Mouse (Mus musculus): ENCODE data around the gene Olfr1018. TPM values are rescaled to one million over a fixed set of nuclear protein-coding genes. Genes with fewer than 3 reads are reported as not detected.

The Olfr1018 gene
- total RNA-seq (2021), result not detected
- long read RNA-seq, result 0 reads

GRCm38 (mm10) chr2:85818179-85818578 lies at the start of gene Olfr1018:
Gene Olfr1018, plus strand, starts transcription at chr2:85818479.
- DNase-seq (ENCODE audit: low spot score in 2 of 2), result no peak

- no peak for DNase-seq (ENCODE audit: low spot score in 2 of 2)
These were observed 45.9 kb upstream of the Olfr1018 start, which contains the start of gene Olfr1014 for GRCm38 (mm10) chr2:85772413-85772812. Gene Olfr1014, plus strand, starts transcription at chr2:85772713.

GRCm38 (mm10) chr2:85781717-85782116 lies 36.6 kb upstream of the Olfr1018 start, which contains the start of gene Olfr1015:
Gene Olfr1015, plus strand, starts transcription at chr2:85782017.
- no peak for DNase-seq (ENCODE audit: low spot score in 2 of 2)

GRCm38 (mm10) chr2:85792331-85792730 lies 25.9 kb upstream of the Olfr1018 start:
- DNase-seq (ENCODE audit: low spot score in 2 of 2), result no peak

GRCm38 (mm10) chr2:85802444-85802843 lies 15.8 kb upstream of the Olfr1018 start, which contains the start of gene Olfr1016:
Gene Olfr1016, minus strand, starts transcription at chr2:85802544.
- no peak for DNase-seq (ENCODE audit: low spot score in 2 of 2)

- DNase-seq (ENCODE audit: low spot score in 2 of 2), result no peak
These were observed 13.8 kb upstream of the Olfr1018 start for GRCm38 (mm10) chr2:85804501-85804900.

- no peak for DNase-seq (ENCODE audit: low spot score in 2 of 2)
These were observed 27.1 kb downstream of the Olfr1018 start, which contains the start of gene Olfr1019 for GRCm38 (mm10) chr2:85845383-85845782. Gene Olfr1019, minus strand, starts transcription at chr2:85845483.

- DNase-seq (ENCODE audit: low spot score in 2 of 2), result no peak
These were observed 28.5 kb downstream of the Olfr1018 start, which contains the start of gene Olfr1020 for GRCm38 (mm10) chr2:85846730-85847129. Gene Olfr1020, plus strand, starts transcription at chr2:85847030.

GRCm38 (mm10) chr2:85868294-85868693 lies 50.0 kb downstream of the Olfr1018 start, which contains the start of gene Olfr1022:
Gene Olfr1022, plus strand, starts transcription at chr2:85868594.
- no peak for DNase-seq (ENCODE audit: low spot score in 2 of 2)

Other genes starting within 250 kb of the Olfr1018 start
- gene Olfr996, start 239.3 kb upstream of the Olfr1018 start, total RNA-seq (2021), result not detected
- not detected for gene Olfr998, start 229.5 kb upstream of the Olfr1018 start, total RNA-seq (2021)
- not detected for gene Olfr1000, start 206.6 kb upstream of the Olfr1018 start, total RNA-seq (2021)
- gene Olfr1002, start 167.8 kb upstream of the Olfr1018 start, total RNA-seq (2021), result not detected
- not detected for gene Olfr154, start 154.0 kb upstream of the Olfr1018 start, total RNA-seq (2021)
- not detected for gene Olfr1006, start 139.7 kb upstream of the Olfr1018 start, total RNA-seq (2021)
- not detected for gene Olfr1008, start 129.0 kb upstream of the Olfr1018 start, total RNA-seq (2021)
- gene Olfr1009, start 103.1 kb upstream of the Olfr1018 start, total RNA-seq (2021), result not detected
- gene Olfr1012, start 55.7 kb upstream of the Olfr1018 start, total RNA-seq (2021), result not detected
- gene Olfr1013, start 51.4 kb upstream of the Olfr1018 start, total RNA-seq (2021), result not detected
- not detected for gene Olfr1014, start 45.8 kb upstream of the Olfr1018 start, total RNA-seq (2021)
- not detected for gene Olfr1015, start 36.5 kb upstream of the Olfr1018 start, total RNA-seq (2021)
- gene Olfr1016, start 15.9 kb upstream of the Olfr1018 start, total RNA-seq (2021), result not detected
- not detected for gene Olfr1019, start 27.0 kb downstream of the Olfr1018 start, total RNA-seq (2021)
- gene Olfr1020, start 28.6 kb downstream of the Olfr1018 start, total RNA-seq (2021), result not detected
- not detected for gene Olfr1022, start 50.1 kb downstream of the Olfr1018 start, total RNA-seq (2021)
- gene Olfr1023, start 67.2 kb downstream of the Olfr1018 start, total RNA-seq (2021), result not detected
- gene Olfr1024, start 86.6 kb downstream of the Olfr1018 start, total RNA-seq (2021), result not detected
- gene Olfr1025-ps1, start 96.7 kb downstream of the Olfr1018 start, total RNA-seq (2021), result not detected
- gene Olfr1026, start 103.1 kb downstream of the Olfr1018 start, total RNA-seq (2021), result not detected
- gene Olfr1028, start 132.0 kb downstream of the Olfr1018 start, total RNA-seq (2021), result not detected
- gene Olfr1029, start 155.4 kb downstream of the Olfr1018 start, total RNA-seq (2021), result not detected
- not detected for gene Olfr1030, start 160.8 kb downstream of the Olfr1018 start, total RNA-seq (2021)
- gene Olfr1031, start 171.8 kb downstream of the Olfr1018 start, total RNA-seq (2021), result not detected
- gene Olfr1032, start 187.1 kb downstream of the Olfr1018 start, total RNA-seq (2021), result not detected
- gene Olfr1033, start 202.2 kb downstream of the Olfr1018 start, total RNA-seq (2021), result not detected
- gene Olfr1034, start 227.4 kb downstream of the Olfr1018 start, total RNA-seq (2021), result not detected

All from layer of hippocampus, postnatal 10 days (tissue).